Mouse (Mus musculus) lung, postnatal 0 days (tissue): ENCODE measurements around the gene Mms19. TPM values are rescaled to one million over a fixed set of nuclear protein-coding genes. Genes with fewer than 3 reads are reported as not detected.
A peak's percentile ranks its signal among the peaks of the same experiment; 100 is the strongest.

Source experiments
- ATAC-seq: fragments of 200-750 bp; cut with Nextera tagmentation; 2 replicates; pipeline ENCODE4 v1.8.0; 2017; ENCODE audit warnings: moderate library complexity
- DNase-seq: peaks from one replicate; pipeline ENCODE4 v3.0.0-alpha.2; 2016; ENCODE audit warnings: low spot score
- H3K27ac ChIP-seq: fragments of 300-500 bp; sonication (generic); 2 replicates; pipeline ENCODE4 v1.5.1; 2014; ENCODE audit warnings: antibody characterized with exemption, mild to moderate bottlenecking, low read length, mixed read lengths
- H3K27me3 ChIP-seq: fragments of 300-500 bp; sonication (generic); replicated peaks from 2 replicates; pipeline ENCODE4 v1.6.1; 2014; ENCODE audit warnings: low read length, mixed read lengths; ENCODE audit not compliant: insufficient read depth
- H3K36me3 ChIP-seq: fragments of 300-500 bp; sonication (generic); 2 replicates; pipeline ENCODE4 v1.6.1; 2014; ENCODE audit warnings: low read length, mixed read lengths; ENCODE audit not compliant: insufficient read depth
- H3K4me1 ChIP-seq: fragments of 300-500 bp; sonication (generic); 2 replicates; pipeline ENCODE4 v1.6.1; 2014; ENCODE audit warnings: antibody characterized with exemption, low read depth, low read length, mixed read lengths; ENCODE audit not compliant: insufficient read depth
- H3K4me2 ChIP-seq: fragments of 300-500 bp; sonication (generic); replicated peaks from 2 replicates; pipeline ENCODE4 v1.6.1; 2014; ENCODE audit warnings: low read depth, mild to moderate bottlenecking, low read length, moderate library complexity, mixed read lengths
- H3K4me3 ChIP-seq: fragments of 300-500 bp; sonication (generic); 2 replicates; pipeline ENCODE4 v1.5.1; 2014; ENCODE audit warnings: low read depth, low read length
- H3K9ac ChIP-seq: fragments of 300-500 bp; sonication (generic); replicated peaks from 2 replicates; pipeline ENCODE4 v1.6.1; 2014; ENCODE audit warnings: low read depth, mild to moderate bottlenecking
- H3K9me3 ChIP-seq: fragments of 300-500 bp; sonication (generic); 2 replicates; pipeline ENCODE4 v1.6.1; 2016; ENCODE audit warnings: low read length, mixed read lengths
- CTCF ChIP-seq: IDR thresholded peaks from 2 replicates; pipeline ENCODE4 v1.5.1; 2016; ENCODE audit warnings: antibody characterized with exemption, mild to moderate bottlenecking
- EP300 ChIP-seq: IDR thresholded peaks from 2 replicates; pipeline ENCODE4 v1.6.1; 2016; ENCODE audit warnings: antibody characterized with exemption, mild to moderate bottlenecking, control low read depth
- WGBS: fragments of 180-500 bp; shearing (Covaris S2); extraction: QIAGEN DNeasy Blood & Tissue Kit; methylation state at CpG from one replicate; pipeline ENCODE4 v1.1.7; 2014; 5-methylcytosine and 5-hydroxymethylcytosine counted together
- polyA plus RNA-seq: library from polyadenylated mRNA; unstranded; fragments of >200 nt; fragmentation: Nextera tagmentation; extraction: Ambion mirVana; gene quantifications from 2 replicates; pipeline ENCODE4 v1.2.1, GENCODE M21; 2015

The Mms19 gene
- polyA plus RNA-seq, 1 experiment from 2014 or later = 12.8 TPM

GRCm38 (mm10) chr19:41953574-41953973 is 27.4 kb downstream of the Mms19 start:
- ATAC-seq (no peak), DNase-seq (no peak)
- 92% methylated on average over 3 of the region's 3 CpGs for WGBS
- Histone ChIP-seq H3K4me2 (no peak overlapping the region), H3K9ac (no peak overlapping the region), H3K9me3 (no peaks in the 10 kb centered on the region), H3K36me3 (peaks cover 38% of the 10 kb centered on the region), H3K4me3 (no peak overlapping the region), H3K27ac (no peak overlapping the region), H3K27me3 (no peaks in the 10 kb centered on the region), H3K4me1 (no peaks in the 10 kb centered on the region)
- no peak for TF ChIP-seq EP300
- TF ChIP-seq CTCF = no peak

- H3K9me3 ChIP-seq = no peaks in the 10 kb centered on the region
- no peak overlapping the region for H3K4me3 ChIP-seq
- H3K4me2 ChIP-seq = no peak overlapping the region
- ATAC-seq (peak; percentile 55), DNase-seq (peak; percentile 43)
- H3K4me1 ChIP-seq = no peaks in the 10 kb centered on the region
- 77% methylated on average over 4 of the region's 4 CpGs for WGBS
- peak; percentile 64 for TF ChIP-seq CTCF
- TF ChIP-seq EP300 = no peak
- H3K27me3 ChIP-seq = no peaks in the 10 kb centered on the region
- H3K27ac ChIP-seq = no peak overlapping the region
- peaks cover 47% of the 10 kb centered on the region for H3K36me3 ChIP-seq
- no peak overlapping the region for H3K9ac ChIP-seq
Observed at GRCm38 (mm10) chr19:41952287-41952686, 28.7 kb downstream of the Mms19 start.

- no peak for ATAC-seq
Observed at GRCm38 (mm10) chr19:41943841-41944240, 37.1 kb downstream of the Mms19 start.

GRCm38 (mm10) chr19:41938539-41938938 is 42.4 kb downstream of the Mms19 start:
- no peak overlapping the region for H3K4me3 ChIP-seq
- no peak for ATAC-seq
- TF ChIP-seq CTCF = no peak
- TF ChIP-seq EP300 = no peak
- H3K4me2 ChIP-seq = no peak overlapping the region
- no peak overlapping the region for H3K27ac ChIP-seq
- no peaks in the 10 kb centered on the region for H3K4me1 ChIP-seq
- H3K36me3 ChIP-seq = peaks cover 25% of the 10 kb centered on the region
- no peaks in the 10 kb centered on the region for H3K9me3 ChIP-seq
- 86% methylated on average over 5 of the region's 5 CpGs for WGBS
- H3K27me3 ChIP-seq = no peaks in the 10 kb centered on the region
- no peak for DNase-seq
- no peak overlapping the region for H3K9ac ChIP-seq

More at GRCm38 (mm10) chr19:41943841-41944240, 37.1 kb downstream of the Mms19 start:
- Histone ChIP-seq H3K4me2 (no peak overlapping the region), H3K27me3 (no peaks in the 10 kb centered on the region), H3K9ac (no peak overlapping the region), H3K9me3 (no peaks in the 10 kb centered on the region), H3K36me3 (peaks cover 65% of the 10 kb centered on the region), H3K4me3 (no peak overlapping the region), H3K27ac (no peak overlapping the region), H3K4me1 (no peaks in the 10 kb centered on the region)
- no peak for DNase-seq
- TF ChIP-seq EP300 (no peak), CTCF (no peak)
- 87% methylated on average over 7 of the region's 7 CpGs for WGBS

GRCm38 (mm10) chr19:41935921-41936320 is 45.0 kb downstream of the Mms19 start:
- H3K4me1 ChIP-seq = 0 out of 2 replicates have a peak, but pooled peaks cover 4% of the 10 kb centered on the region
- WGBS = 82% methylated on average over 1 of the region's 1 CpGs
- 0 out of 2 replicates have a peak, but pooled peaks cover 3% of the 10 kb centered on the region for H3K36me3 ChIP-seq
- H3K9me3 ChIP-seq = no peaks in the 10 kb centered on the region
- TF ChIP-seq CTCF = no peak
- TF ChIP-seq EP300 = no peak
- H3K4me2 ChIP-seq = no peak overlapping the region
- H3K9ac ChIP-seq = no peak overlapping the region
- no peak overlapping the region for H3K4me3 ChIP-seq
- no peak for ATAC-seq
- no peaks in the 10 kb centered on the region for H3K27me3 ChIP-seq
- no peak overlapping the region for H3K27ac ChIP-seq
- DNase-seq = no peak

- DNase-seq (no peak), ATAC-seq (no peak)
- H3K4me3 ChIP-seq = peak overlapping the region; percentile 65
- H3K27me3 ChIP-seq = no peaks in the 10 kb centered on the region
- H3K4me2 ChIP-seq = peak overlapping the region; percentile 90
- H3K9me3 ChIP-seq = no peaks in the 10 kb centered on the region
- 28% methylated on average over 6 of the region's 6 CpGs for WGBS
- TF ChIP-seq CTCF (no peak), EP300 (no peak)
- H3K36me3 ChIP-seq = no peaks in the 10 kb centered on the region
- H3K4me1 ChIP-seq = 0 out of 2 replicates have a peak, but pooled peaks cover 4% of the 10 kb centered on the region
- H3K27ac ChIP-seq = no peak overlapping the region
- H3K9ac ChIP-seq = peak overlapping the region; percentile 51
Observed at GRCm38 (mm10) chr19:41934124-41934523, 46.8 kb downstream of the Mms19 start.
